Mouse (Mus musculus) myocyte (in vitro differentiated cells): Measurements from ENCODE around the gene Pkp4.

ENCODE experiments used
- MAX ChIP-seq: IDR thresholded peaks from one replicate; pipeline ENCODE4 v1.6.1; 2011; ENCODE audit warnings: low read depth, mild to moderate bottlenecking, control low read depth
- POLR2A ChIP-seq: IDR thresholded peaks from one replicate; pipeline ENCODE4 v1.6.1; 2011; ENCODE audit warnings: low read depth, mild to moderate bottlenecking, control low read depth, moderate library complexity; ENCODE audit not compliant: insufficient read length
- USF1 ChIP-seq: IDR thresholded peaks from one replicate; pipeline ENCODE4 v1.6.1; 2011; ENCODE audit warnings: low read depth, mild to moderate bottlenecking, control low read depth, moderate library complexity

DNA sequence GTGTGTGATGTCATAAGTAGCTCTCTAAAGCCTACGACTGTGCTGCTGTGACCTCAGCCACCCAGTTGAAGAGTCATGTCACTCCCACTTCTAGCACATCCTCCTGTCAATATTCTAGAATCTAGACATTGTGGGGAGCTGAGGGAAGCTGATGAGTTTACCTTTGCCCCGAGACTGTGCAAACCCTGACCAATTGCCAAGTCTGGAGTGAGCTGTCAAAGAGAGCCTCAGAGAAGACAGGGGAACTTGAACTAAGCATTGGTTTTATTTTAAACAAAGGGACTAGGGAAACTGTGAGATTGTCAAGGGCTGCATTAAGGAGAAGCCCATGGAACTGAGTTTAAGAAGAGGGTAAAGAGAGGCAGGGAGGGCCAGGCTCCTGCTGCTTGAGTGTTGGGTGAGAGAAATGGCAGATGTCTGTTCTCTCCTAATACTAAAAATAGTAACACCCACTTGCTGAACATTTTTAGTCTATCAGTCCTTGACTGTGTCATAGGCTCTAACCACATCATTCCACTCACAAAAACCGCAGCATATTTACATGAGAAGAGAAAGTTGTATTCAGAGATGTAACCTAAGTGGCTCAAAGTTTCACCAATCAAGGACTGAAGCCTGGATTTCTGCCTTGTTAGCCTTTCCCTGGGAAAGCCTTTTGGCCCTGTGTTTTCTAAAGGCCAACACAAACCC is 203.6 kb downstream of the Pkp4 start:
- TF ChIP-seq POLR2A (no peak), MAX (no peak), USF1 (no peak)
